Mouse (Mus musculus): ENCODE measurements around the gene Asic4. TPM values are rescaled to one million over a fixed set of nuclear protein-coding genes. Genes with fewer than 3 reads are reported as not detected.

Asic4 gene
- 1.3 and 1.4 TPM in 2 replicates for polyA plus RNA-seq (2015; fragmentation: Nextera tagmentation; extraction: Ambion mirVana)

DNA sequence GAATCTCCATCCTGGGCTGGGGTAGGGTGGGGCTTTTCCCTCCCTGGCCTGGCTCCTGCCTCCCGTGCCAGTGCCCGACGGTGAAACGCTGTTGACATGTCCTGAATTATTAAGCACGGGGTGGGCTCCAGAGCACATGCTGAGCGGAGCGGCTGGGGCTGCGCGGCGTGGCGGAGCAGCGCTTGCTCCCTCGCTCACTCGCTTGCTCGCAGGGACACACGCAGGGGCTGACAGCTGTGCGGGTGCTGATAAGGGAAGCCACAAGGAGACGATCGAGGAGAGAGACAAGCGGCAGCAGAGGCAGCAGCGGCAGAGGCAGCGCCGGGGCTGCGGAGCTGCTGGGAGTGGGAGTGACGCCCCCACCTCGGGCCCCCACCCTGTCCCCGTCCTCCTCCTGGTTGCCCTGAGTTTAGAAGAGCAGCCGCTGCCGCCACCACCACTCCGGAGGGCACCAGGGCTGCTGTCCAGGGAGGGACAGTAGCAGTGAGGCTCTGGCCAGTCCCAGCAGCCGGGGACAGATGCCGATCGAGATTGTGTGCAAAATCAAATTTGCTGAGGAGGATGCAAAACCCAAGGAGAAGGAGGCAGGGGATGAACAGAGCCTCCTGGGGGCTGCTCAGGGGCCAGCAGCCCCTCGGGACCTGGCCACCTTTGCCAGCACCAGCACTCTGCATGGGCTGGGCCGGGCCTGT is at the start of gene Asic4:
TSS of gene Asic4 (plus strand) at position 123 of the 692 bp plus-strand sequence.
- Histone ChIP-seq H3K9me3 (replicated peaks; ENCODE audit: control insufficient read depth, low read length) (no peaks in the 10 kb centered on the region), H3K9ac (ENCODE audit: low read length) (peak within 1 kb of the TSS; percentile 54; the same call in 1 of the 2 replicates), H3K4me3 (replicated peaks; ENCODE audit: low read length) (peak within 1 kb of the TSS; percentile 31), H3K4me2 (ENCODE audit: low read depth, low read length) (peak within 1 kb of the TSS; percentile 48), H3K27ac (ENCODE audit: low read length) (no peak within 1 kb of the TSS), H3K27me3 (ENCODE audit: control insufficient read depth, insufficient read depth, low read length) (peaks cover 61% of the 10 kb centered on the region), H3K4me1 (ENCODE audit: control insufficient read depth, insufficient read depth, low read length) (peaks cover 43% of the 10 kb centered on the region), H3K36me3 (ENCODE audit: control insufficient read depth, insufficient read depth, low read length) (no peaks in the 10 kb centered on the region)
- ATAC-seq (ENCODE audit: insufficient read depth, low FRiP score): no peak
- 1% methylated on average over 35 of the region's 35 CpGs for WGBS

DNA sequence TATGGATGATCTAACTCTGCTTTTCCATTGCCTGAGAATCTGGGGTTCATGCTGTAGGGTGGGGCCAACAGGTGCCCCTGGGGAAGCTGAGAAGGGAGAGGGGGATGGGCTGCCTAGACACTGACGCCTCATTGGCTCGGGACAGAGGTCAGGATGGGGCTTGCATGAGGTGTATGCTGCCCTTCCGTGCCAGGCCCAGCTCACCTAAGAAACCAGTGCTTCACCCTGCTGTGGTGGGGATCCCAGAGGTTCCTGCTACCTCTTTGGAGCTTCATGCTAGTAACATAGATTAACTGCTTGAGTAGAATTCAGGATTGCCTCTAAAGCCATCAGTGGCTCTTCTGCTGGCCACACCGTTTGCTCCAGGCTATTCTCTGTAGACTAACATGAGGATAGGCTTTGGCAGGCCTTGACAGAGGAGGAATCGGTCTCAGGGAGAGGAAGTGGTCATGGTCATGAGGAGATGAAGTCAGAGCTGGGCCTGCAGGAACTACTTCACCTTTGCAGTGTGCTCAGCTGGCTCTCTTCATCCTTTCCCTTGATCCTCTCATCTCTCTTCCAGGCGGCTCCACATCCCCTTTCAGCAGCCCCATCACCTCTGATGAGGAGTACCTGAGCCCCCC is 49.6 kb upstream of the Asic4 start:
- ATAC-seq (ENCODE audit: insufficient read depth, low FRiP score): peak; percentile 8; the same call in 1 of the 2 replicates
- no peaks in the 10 kb centered on the region for H3K9me3 ChIP-seq (replicated peaks; ENCODE audit: control insufficient read depth, low read length)

DNA sequence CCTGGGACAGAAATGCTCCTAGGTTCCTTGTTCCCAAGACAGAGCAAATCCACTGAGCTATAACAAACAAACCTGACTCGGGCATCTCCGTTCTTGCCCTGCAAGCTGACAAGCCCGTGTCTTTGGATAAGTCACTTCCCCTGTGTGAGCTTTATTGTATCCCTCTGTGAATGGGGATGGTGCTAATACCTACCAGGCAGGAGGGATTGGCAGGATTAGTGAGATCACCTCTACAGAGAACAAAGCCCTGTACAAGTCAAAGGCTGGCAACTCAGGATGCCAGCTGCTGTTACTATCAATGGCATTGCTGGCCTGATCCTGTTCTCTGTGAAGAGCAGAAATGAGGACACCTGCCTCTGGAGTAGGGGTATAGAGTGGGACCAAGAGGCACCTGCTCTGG is 44.7 kb upstream of the Asic4 start:
- H3K9me3 ChIP-seq (replicated peaks; ENCODE audit: control insufficient read depth, low read length): no peaks in the 10 kb centered on the region
- no peaks in the 10 kb centered on the region for H3K36me3 ChIP-seq (ENCODE audit: control insufficient read depth, insufficient read depth, low read length)
- peaks cover 2% of the 10 kb centered on the region for H3K4me1 ChIP-seq (ENCODE audit: control insufficient read depth, insufficient read depth, low read length)
- no peaks in the 10 kb centered on the region for H3K27me3 ChIP-seq (ENCODE audit: control insufficient read depth, insufficient read depth, low read length)
- no peak overlapping the region for H3K4me2 ChIP-seq (ENCODE audit: low read depth, low read length)
- H3K4me3 ChIP-seq (replicated peaks; ENCODE audit: low read length): no peak overlapping the region
- 82% methylated on average over 3 of the region's 3 CpGs for whole genome bisulfite sequencing
- no peak for ATAC-seq (ENCODE audit: insufficient read depth, low FRiP score)
- H3K9ac ChIP-seq (ENCODE audit: low read length): no peak overlapping the region
- no peak overlapping the region for H3K27ac ChIP-seq (ENCODE audit: low read length)

More for the DNA sequence above, 49.6 kb upstream of the Asic4 start:
- peak overlapping the region; percentile 48 for H3K4me2 ChIP-seq (ENCODE audit: low read depth, low read length)
- no peaks in the 10 kb centered on the region for H3K27me3 ChIP-seq (ENCODE audit: control insufficient read depth, insufficient read depth, low read length)
- 34% methylated on average over 6 of the region's 6 CpGs for WGBS
- H3K4me3 ChIP-seq (replicated peaks; ENCODE audit: low read length): peak overlapping the region; percentile 28
- peak overlapping the region; percentile 72 for H3K9ac ChIP-seq (ENCODE audit: low read length)
- H3K27ac ChIP-seq (ENCODE audit: low read length): peak overlapping the region; percentile 89
- peaks cover 25% of the 10 kb centered on the region for H3K4me1 ChIP-seq (ENCODE audit: control insufficient read depth, insufficient read depth, low read length)
- H3K36me3 ChIP-seq (ENCODE audit: control insufficient read depth, insufficient read depth, low read length): no peaks in the 10 kb centered on the region

DNA sequence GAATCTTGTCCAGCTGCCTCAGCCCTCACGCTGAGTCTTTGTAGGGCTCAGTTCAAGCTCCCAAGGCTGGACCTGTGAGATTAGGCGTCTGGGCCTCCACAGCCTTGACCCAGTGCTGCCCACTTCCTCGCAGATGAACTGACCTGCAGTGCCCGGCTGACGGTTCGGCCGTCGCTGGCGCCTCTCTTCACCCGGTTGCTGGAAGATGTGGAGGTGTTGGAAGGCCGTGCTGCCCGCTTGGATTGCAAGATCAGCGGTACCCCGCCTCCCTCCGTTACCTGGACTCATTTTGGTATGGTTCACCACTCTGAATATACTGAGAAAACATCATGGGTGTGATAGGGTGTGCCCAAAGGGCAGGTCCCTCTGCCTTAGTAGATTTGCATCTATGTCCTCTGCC is 44.1 kb upstream of the Asic4 start:
- no peaks in the 10 kb centered on the region for H3K4me1 ChIP-seq (ENCODE audit: control insufficient read depth, insufficient read depth, low read length)
- H3K9me3 ChIP-seq (replicated peaks; ENCODE audit: control insufficient read depth, low read length): no peaks in the 10 kb centered on the region
- no peak overlapping the region for H3K27ac ChIP-seq (ENCODE audit: low read length)
- no peaks in the 10 kb centered on the region for H3K27me3 ChIP-seq (ENCODE audit: control insufficient read depth, insufficient read depth, low read length)
- H3K4me3 ChIP-seq (replicated peaks; ENCODE audit: low read length): no peak overlapping the region
- no peaks in the 10 kb centered on the region for H3K36me3 ChIP-seq (ENCODE audit: control insufficient read depth, insufficient read depth, low read length)
- H3K9ac ChIP-seq (ENCODE audit: low read length): no peak overlapping the region
- H3K4me2 ChIP-seq (ENCODE audit: low read depth, low read length): no peak overlapping the region
- 91% methylated on average over 15 of the region's 15 CpGs for WGBS
- ATAC-seq (ENCODE audit: insufficient read depth, low FRiP score): no peak

DNA sequence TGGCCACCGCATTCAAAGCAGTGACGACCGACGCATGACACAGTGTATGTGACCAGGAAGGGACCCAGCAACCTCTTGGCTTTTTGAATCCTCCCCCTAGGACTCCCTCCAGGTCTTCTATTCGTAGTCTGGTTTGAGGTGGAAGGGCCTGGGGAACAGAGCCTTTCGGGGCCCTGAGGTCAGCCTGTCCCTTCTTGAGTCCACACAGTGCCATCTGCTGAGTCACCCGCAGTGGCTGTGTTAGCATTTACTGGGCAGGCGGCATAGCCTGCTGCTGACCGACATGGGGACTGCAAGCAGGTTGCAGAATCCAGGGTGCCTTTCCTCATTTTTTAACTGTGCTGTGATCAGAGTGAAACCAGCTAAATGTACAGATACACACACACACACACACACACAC is 43.2 kb upstream of the Asic4 start:
- no peak overlapping the region for H3K4me3 ChIP-seq (replicated peaks; ENCODE audit: low read length)
- H3K27ac ChIP-seq (ENCODE audit: low read length): no peak overlapping the region
- no peaks in the 10 kb centered on the region for H3K4me1 ChIP-seq (ENCODE audit: control insufficient read depth, insufficient read depth, low read length)
- H3K9me3 ChIP-seq (replicated peaks; ENCODE audit: control insufficient read depth, low read length): no peaks in the 10 kb centered on the region
- no peaks in the 10 kb centered on the region for H3K36me3 ChIP-seq (ENCODE audit: control insufficient read depth, insufficient read depth, low read length)
- 91% methylated on average over 9 of the region's 9 CpGs for WGBS
- no peak overlapping the region for H3K9ac ChIP-seq (ENCODE audit: low read length)
- no peak overlapping the region for H3K4me2 ChIP-seq (ENCODE audit: low read depth, low read length)
- H3K27me3 ChIP-seq (ENCODE audit: control insufficient read depth, insufficient read depth, low read length): no peaks in the 10 kb centered on the region
- no peak for ATAC-seq (ENCODE audit: insufficient read depth, low FRiP score)

DNA sequence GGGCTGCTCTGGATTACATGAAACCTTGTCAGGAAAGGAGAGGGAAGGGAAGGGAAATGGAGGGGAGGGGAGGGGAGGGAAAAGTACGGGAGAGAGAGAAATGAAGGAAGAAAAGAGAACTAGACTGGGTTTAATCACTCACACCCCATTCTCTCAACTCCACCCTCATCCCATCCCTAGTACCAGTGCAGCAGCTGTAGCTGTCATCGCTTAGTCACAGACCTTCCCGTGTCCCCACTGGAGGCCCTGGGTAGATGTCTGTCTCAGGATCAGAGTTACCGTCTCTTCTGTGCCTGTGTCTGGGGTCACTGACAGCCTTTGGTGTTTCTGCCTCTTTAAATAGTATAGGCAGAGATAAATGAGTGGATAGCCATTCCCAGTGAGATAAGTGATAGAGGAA is 42.0 kb upstream of the Asic4 start:
- H3K4me1 ChIP-seq (ENCODE audit: control insufficient read depth, insufficient read depth, low read length): no peaks in the 10 kb centered on the region
- no peak overlapping the region for H3K9ac ChIP-seq (ENCODE audit: low read length)
- no peak overlapping the region for H3K27ac ChIP-seq (ENCODE audit: low read length)
- H3K4me2 ChIP-seq (ENCODE audit: low read depth, low read length): no peak overlapping the region
- no peak for ATAC-seq (ENCODE audit: insufficient read depth, low FRiP score)
- H3K9me3 ChIP-seq (replicated peaks; ENCODE audit: control insufficient read depth, low read length): no peaks in the 10 kb centered on the region
- H3K4me3 ChIP-seq (replicated peaks; ENCODE audit: low read length): no peak overlapping the region
- WGBS: 61% methylated on average over 4 of the region's 4 CpGs
- H3K27me3 ChIP-seq (ENCODE audit: control insufficient read depth, insufficient read depth, low read length): no peaks in the 10 kb centered on the region
- no peaks in the 10 kb centered on the region for H3K36me3 ChIP-seq (ENCODE audit: control insufficient read depth, insufficient read depth, low read length)

DNA sequence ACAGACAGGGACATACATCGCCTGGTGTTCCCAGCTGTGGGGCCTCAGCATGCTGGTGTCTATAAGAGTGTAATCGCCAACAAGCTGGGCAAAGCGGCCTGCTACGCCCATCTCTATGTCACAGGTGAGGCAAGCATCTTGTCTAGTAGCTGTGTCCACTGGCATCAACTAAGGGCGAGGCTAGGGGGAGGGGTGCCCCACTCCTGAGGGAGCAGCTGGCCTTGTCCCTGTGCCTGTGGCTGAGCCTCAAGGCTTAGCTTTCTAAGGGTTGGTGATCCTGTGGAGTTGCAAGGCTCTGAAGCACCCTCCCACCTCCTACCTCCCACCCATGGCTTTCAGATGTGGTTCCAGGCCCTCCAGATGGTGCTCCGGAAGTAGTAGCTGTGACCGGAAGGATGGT is 40.3 kb upstream of the Asic4 start:
- WGBS: 86% methylated on average over 7 of the region's 7 CpGs

DNA sequence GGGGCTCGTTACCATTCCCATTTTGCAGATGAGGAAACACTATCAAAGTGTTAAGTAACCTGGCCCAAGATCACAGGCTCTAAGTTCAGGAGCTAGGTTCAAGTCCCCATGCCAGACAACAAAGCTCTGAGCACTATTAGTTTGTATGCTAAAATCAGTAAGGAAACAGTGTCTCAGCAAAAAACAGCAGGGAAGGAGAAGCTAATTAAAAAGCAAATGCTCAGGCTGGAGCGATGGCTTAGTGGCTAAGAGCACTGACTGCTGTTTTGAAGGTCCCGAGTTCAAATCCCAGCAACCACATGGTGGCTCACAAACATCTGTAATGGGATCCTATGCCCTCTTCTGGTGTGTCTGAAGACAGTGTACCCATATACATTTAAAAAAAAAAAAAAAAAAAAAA is 38.0 kb upstream of the Asic4 start:
- H3K4me2 ChIP-seq (ENCODE audit: low read depth, low read length): no peak overlapping the region
- no peaks in the 10 kb centered on the region for H3K9me3 ChIP-seq (replicated peaks; ENCODE audit: control insufficient read depth, low read length)
- H3K27me3 ChIP-seq (ENCODE audit: control insufficient read depth, insufficient read depth, low read length): no peaks in the 10 kb centered on the region
- no peak for ATAC-seq (ENCODE audit: insufficient read depth, low FRiP score)
- H3K36me3 ChIP-seq (ENCODE audit: control insufficient read depth, insufficient read depth, low read length): no peaks in the 10 kb centered on the region
- H3K9ac ChIP-seq (ENCODE audit: low read length): no peak overlapping the region
- H3K27ac ChIP-seq (ENCODE audit: low read length): no peak overlapping the region
- WGBS: 94% methylated on average over 3 of the region's 3 CpGs
- no peaks in the 10 kb centered on the region for H3K4me1 ChIP-seq (ENCODE audit: control insufficient read depth, insufficient read depth, low read length)
- H3K4me3 ChIP-seq (replicated peaks; ENCODE audit: low read length): no peak overlapping the region

More for the DNA sequence above, 40.3 kb upstream of the Asic4 start:
- no peaks in the 10 kb centered on the region for H3K4me1 ChIP-seq (ENCODE audit: control insufficient read depth, insufficient read depth, low read length)
- H3K27me3 ChIP-seq (ENCODE audit: control insufficient read depth, insufficient read depth, low read length): no peaks in the 10 kb centered on the region
- no peaks in the 10 kb centered on the region for H3K36me3 ChIP-seq (ENCODE audit: control insufficient read depth, insufficient read depth, low read length)
- no peak overlapping the region for H3K9ac ChIP-seq (ENCODE audit: low read length)
- H3K4me3 ChIP-seq (replicated peaks; ENCODE audit: low read length): no peak overlapping the region
- H3K9me3 ChIP-seq (replicated peaks; ENCODE audit: control insufficient read depth, low read length): no peaks in the 10 kb centered on the region
- no peak overlapping the region for H3K27ac ChIP-seq (ENCODE audit: low read length)
- H3K4me2 ChIP-seq (ENCODE audit: low read depth, low read length): no peak overlapping the region
- ATAC-seq (ENCODE audit: insufficient read depth, low FRiP score): no peak

DNA sequence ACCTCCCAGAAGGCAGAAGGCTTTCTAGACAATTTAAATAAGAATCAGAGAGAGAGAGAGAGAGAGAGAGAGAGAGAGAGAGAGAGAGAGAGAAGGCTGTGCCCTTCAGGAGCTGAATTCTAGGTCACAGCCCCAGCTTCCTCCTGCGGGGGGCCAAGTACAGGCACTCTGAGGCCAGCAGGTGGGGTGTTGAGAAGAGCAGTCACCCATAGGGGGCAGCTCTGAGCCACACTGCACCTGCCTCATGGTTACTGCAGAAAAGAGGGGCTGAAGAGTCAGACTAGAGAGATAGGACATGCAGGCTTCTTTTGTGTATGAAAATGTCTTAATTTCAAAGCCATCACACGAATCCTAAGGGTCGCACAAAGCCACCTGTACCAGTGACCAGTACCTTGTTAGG is 36.5 kb upstream of the Asic4 start:
- WGBS: 67% methylated on average over 3 of the region's 3 CpGs
- Histone ChIP-seq H3K9me3 (replicated peaks; ENCODE audit: control insufficient read depth, low read length) (no peaks in the 10 kb centered on the region), H3K36me3 (ENCODE audit: control insufficient read depth, insufficient read depth, low read length) (no peaks in the 10 kb centered on the region), H3K9ac (ENCODE audit: low read length) (no peak overlapping the region), H3K4me3 (replicated peaks; ENCODE audit: low read length) (no peak overlapping the region), H3K4me2 (ENCODE audit: low read depth, low read length) (no peak overlapping the region), H3K27ac (ENCODE audit: low read length) (no peak overlapping the region), H3K27me3 (ENCODE audit: control insufficient read depth, insufficient read depth, low read length) (no peaks in the 10 kb centered on the region), H3K4me1 (ENCODE audit: control insufficient read depth, insufficient read depth, low read length) (no peaks in the 10 kb centered on the region)
- no peak for ATAC-seq (ENCODE audit: insufficient read depth, low FRiP score)
